Mouse (Mus musculus): ENCODE data around the gene Creb5. TPM values are rescaled to one million over a fixed set of nuclear protein-coding genes. Genes with fewer than 3 reads are reported as not detected.

The Creb5 gene
- polyA plus RNA-seq, 1 experiment from 2014 or later, result 22.3 TPM

DNA sequence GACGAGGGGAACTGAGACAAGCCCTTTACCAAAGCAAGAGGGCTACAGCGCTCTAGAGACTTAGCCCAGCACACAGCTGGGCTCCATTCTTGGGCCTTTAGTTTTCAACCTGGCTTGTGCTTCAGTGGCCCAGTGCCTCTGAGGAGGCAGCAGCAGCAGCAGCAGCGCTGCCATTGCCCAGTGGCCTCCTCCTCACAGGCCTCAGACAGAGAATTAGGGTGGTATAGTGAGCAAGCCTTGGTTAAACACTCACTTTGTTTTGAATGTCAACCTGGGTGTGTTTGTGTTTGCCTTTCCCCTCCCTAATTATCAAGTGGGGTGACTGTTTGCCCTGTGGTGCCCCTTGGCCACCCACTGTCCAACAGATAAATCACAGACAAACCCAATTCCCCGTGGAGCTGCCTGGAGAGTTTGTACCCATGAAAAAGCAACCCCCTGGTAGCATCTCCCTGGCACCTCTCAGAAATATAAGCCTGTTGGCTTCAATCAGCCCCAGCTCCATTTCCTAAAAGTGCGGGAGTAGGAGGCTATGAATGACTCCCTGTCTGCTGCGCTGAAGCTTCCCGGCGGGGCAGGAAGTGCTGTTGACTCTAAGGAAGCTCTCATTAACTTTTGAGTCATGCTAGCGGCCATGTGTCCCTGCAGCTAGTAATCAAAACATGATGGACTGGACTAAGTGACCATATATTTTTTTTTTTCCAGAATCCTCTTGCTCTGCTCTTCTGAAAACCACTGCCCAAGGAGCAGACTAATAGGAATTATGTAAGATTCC, 328.6 kb downstream of the Creb5 start:
- no peaks in the 10 kb centered on the region for H3K36me3 ChIP-seq (ENCODE audit: control insufficient read depth, insufficient read depth, low read length)
- H3K9me3 ChIP-seq (ENCODE audit: control insufficient read depth, low read length), result no peaks in the 10 kb centered on the region
- peaks cover 18% of the 10 kb centered on the region for H3K4me1 ChIP-seq (ENCODE audit: control insufficient read depth, insufficient read depth, low read length)
- H3K9ac ChIP-seq (ENCODE audit: low read length), result no peak overlapping the region
- no peak overlapping the region for H3K27ac ChIP-seq (replicated peaks; ENCODE audit: low read depth, low read length)
- ATAC-seq (ENCODE audit: insufficient number of reproducible peaks, low FRiP score, low TSS enrichment, low read depth) (no peak), DNase-seq (ENCODE audit: low spot score) (peak; percentile 41)
- H3K4me2 ChIP-seq (ENCODE audit: low read depth, severe bottlenecking), result no peak overlapping the region
- H3K27me3 ChIP-seq (ENCODE audit: control insufficient read depth, insufficient read depth, low read length), result no peaks in the 10 kb centered on the region
- WGBS, result 31% methylated on average over 9 of the region's 9 CpGs
- H3K4me3 ChIP-seq (ENCODE audit: low read depth, low read length), result no peak overlapping the region

DNA sequence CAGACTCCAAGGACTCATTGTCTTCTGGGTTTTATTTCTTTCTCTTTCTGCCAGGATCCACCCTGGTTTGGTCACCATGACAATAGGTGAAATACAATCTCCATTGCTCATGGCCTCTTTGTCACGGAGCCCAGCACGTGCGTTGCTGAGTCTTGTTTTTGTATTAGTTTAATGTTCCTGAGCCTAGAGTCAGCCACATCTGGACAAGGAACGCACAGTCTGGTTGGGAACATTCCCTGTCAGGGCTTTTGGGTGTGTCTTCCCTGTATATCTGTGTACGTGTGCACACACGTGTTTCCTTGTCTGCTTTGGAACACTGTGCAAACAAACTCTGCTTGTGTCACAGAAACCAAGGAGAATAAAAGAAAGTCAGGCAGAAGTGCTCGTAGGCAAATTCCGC, 331.1 kb downstream of the Creb5 start:
- Histone ChIP-seq H3K36me3 (ENCODE audit: control insufficient read depth, insufficient read depth, low read length) (no peaks in the 10 kb centered on the region), H3K4me2 (ENCODE audit: low read depth, severe bottlenecking) (no peak overlapping the region), H3K9me3 (ENCODE audit: control insufficient read depth, low read length) (no peaks in the 10 kb centered on the region), H3K4me1 (ENCODE audit: control insufficient read depth, insufficient read depth, low read length) (peaks cover 14% of the 10 kb centered on the region), H3K27me3 (ENCODE audit: control insufficient read depth, insufficient read depth, low read length) (no peaks in the 10 kb centered on the region), H3K9ac (ENCODE audit: low read length) (no peak overlapping the region), H3K4me3 (ENCODE audit: low read depth, low read length) (no peak overlapping the region), H3K27ac (replicated peaks; ENCODE audit: low read depth, low read length) (no peak overlapping the region)
- no peak for ATAC-seq (ENCODE audit: insufficient number of reproducible peaks, low FRiP score, low TSS enrichment, low read depth)
- 84% methylated on average over 8 of the region's 8 CpGs for WGBS
- DNase-seq (ENCODE audit: low spot score), result no peak

DNA sequence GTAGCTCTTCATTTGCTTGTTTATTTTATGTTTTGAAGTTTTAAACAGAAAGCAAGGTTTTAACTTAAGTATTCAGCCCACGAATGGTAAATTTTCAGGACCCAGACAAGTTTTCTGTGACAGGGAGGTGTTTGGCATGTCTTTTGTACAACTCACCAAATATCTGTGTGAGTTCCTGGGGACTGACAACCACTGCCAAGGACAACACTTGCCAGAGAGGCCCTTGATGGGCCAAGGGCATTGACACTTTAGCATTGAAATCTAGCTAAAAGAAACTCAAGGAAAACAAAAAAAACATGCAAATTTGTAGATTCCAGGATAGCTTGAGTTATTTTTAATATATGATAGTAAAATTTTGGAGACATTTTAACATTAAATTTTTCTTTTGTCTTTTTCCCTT, 332.6 kb downstream of the Creb5 start:
- Histone ChIP-seq H3K4me3 (ENCODE audit: low read depth, low read length) (no peak overlapping the region), H3K9me3 (ENCODE audit: control insufficient read depth, low read length) (no peaks in the 10 kb centered on the region), H3K27ac (replicated peaks; ENCODE audit: low read depth, low read length) (no peak overlapping the region), H3K27me3 (ENCODE audit: control insufficient read depth, insufficient read depth, low read length) (no peaks in the 10 kb centered on the region), H3K36me3 (ENCODE audit: control insufficient read depth, insufficient read depth, low read length) (no peaks in the 10 kb centered on the region), H3K9ac (ENCODE audit: low read length) (no peak overlapping the region), H3K4me2 (ENCODE audit: low read depth, severe bottlenecking) (no peak overlapping the region), H3K4me1 (ENCODE audit: control insufficient read depth, insufficient read depth, low read length) (peaks cover 16% of the 10 kb centered on the region)
- DNase-seq (ENCODE audit: low spot score), result no peak
- 74% methylated on average over 1 of the region's 1 CpGs for WGBS
- no peak for ATAC-seq (ENCODE audit: insufficient number of reproducible peaks, low FRiP score, low TSS enrichment, low read depth)

DNA sequence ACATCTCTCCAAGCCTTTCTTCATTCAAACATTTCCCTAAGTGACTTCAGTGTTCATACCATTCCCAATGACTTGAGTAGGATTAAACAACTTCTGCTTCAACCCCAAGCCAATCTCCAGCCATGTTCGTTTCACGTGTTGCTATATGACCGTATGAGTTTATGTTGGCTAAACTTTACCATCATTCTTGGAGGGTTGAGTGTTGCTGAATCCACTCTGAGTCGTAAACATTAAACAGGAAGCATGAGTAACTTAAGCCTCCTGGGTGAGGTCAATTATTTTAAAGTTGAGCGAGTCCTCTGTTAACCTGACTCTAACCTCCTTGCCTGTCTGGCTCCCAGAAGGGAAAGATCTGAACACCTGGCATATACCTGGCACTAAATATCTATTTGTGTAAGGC, 334.2 kb downstream of the Creb5 start:
- no peak for DNase-seq (ENCODE audit: low spot score)
- no peaks in the 10 kb centered on the region for H3K27me3 ChIP-seq (ENCODE audit: control insufficient read depth, insufficient read depth, low read length)
- 65% methylated on average over 5 of the region's 5 CpGs for WGBS
- H3K4me2 ChIP-seq (ENCODE audit: low read depth, severe bottlenecking), result no peak overlapping the region
- H3K9me3 ChIP-seq (ENCODE audit: control insufficient read depth, low read length), result no peaks in the 10 kb centered on the region
- H3K4me1 ChIP-seq (ENCODE audit: control insufficient read depth, insufficient read depth, low read length), result peaks cover 7% of the 10 kb centered on the region; the same call in 1 of the 2 replicates
- no peaks in the 10 kb centered on the region for H3K36me3 ChIP-seq (ENCODE audit: control insufficient read depth, insufficient read depth, low read length)
- no peak overlapping the region for H3K27ac ChIP-seq (replicated peaks; ENCODE audit: low read depth, low read length)
- no peak for ATAC-seq (ENCODE audit: insufficient number of reproducible peaks, low FRiP score, low TSS enrichment, low read depth)
- no peak overlapping the region for H3K9ac ChIP-seq (ENCODE audit: low read length)
- H3K4me3 ChIP-seq (ENCODE audit: low read depth, low read length), result no peak overlapping the region

DNA sequence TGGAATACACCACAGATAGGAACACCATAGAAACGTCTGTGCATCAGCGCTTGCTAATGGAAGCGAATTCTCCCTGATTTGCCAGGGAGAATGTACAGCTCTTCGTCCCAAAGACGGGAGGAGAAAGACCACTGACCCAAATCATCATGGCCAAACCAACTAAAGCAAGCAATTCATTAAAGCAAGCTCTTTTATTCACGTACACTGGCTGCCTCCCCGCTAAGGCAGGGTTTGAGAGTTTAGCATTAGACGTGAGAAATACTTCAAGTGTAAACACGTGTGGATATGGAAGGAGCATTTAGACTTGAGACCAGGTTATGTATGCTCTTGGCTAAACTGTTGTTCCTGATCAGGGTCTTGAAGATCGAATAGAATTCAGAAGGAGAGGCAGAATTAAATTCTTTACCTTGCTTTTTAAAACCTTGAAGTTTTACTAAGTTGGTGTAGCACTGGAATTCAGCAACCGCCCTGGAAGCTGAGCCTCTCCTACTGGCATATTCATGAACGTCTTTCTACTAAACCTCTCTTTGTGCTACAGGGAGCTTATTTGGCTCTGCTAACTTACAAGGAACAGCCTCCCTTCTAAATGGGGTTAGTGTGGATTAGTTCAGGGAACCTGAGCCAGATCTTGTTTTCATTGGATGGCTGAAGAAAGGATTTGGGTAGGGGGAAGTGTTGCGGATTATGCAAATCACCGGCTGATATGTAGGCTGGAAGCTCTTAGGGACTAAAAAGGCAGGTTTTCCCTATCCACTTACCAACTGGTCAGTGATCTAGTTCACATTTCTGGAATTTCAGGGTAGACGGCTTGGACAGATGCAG, 337.6 kb downstream of the Creb5 start:
- WGBS, result 59% methylated on average over 15 of the region's 15 CpGs
- H3K9me3 ChIP-seq (ENCODE audit: control insufficient read depth, low read length), result no peaks in the 10 kb centered on the region
- no peaks in the 10 kb centered on the region for H3K27me3 ChIP-seq (ENCODE audit: control insufficient read depth, insufficient read depth, low read length)
- H3K9ac ChIP-seq (ENCODE audit: low read length), result no peak overlapping the region
- H3K36me3 ChIP-seq (ENCODE audit: control insufficient read depth, insufficient read depth, low read length), result no peaks in the 10 kb centered on the region
- ATAC-seq (ENCODE audit: insufficient number of reproducible peaks, low FRiP score, low TSS enrichment, low read depth) (no peak), DNase-seq (ENCODE audit: low spot score) (no peak)
- H3K4me2 ChIP-seq (ENCODE audit: low read depth, severe bottlenecking), result no peak overlapping the region
- no peak overlapping the region for H3K27ac ChIP-seq (replicated peaks; ENCODE audit: low read depth, low read length)
- H3K4me3 ChIP-seq (ENCODE audit: low read depth, low read length), result no peak overlapping the region
- 0 out of 2 replicates have a peak, but pooled peaks cover 4% of the 10 kb centered on the region for H3K4me1 ChIP-seq (ENCODE audit: control insufficient read depth, insufficient read depth, low read length)

DNA sequence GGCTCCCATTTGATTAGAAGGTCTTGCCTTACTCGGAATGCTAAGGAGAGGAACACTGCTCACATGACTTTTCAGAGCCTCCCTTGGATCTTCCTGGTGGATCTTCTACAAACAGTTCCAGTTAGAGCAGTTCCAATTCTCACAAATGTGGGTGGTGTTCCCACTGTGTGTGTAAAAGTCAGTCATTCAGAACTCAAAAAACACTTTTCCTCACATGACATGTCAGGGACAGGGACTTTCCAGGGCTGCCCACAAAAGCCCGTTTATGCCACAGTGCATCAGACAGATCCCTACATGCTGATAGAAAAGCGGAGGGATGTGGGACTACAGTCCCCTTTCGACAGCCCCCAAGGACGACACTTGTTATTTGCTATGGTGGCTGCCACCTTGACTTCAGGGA, 339.0 kb downstream of the Creb5 start:
- DNase-seq (ENCODE audit: low spot score) (no peak), ATAC-seq (ENCODE audit: insufficient number of reproducible peaks, low FRiP score, low TSS enrichment, low read depth) (no peak)
- Histone ChIP-seq H3K9me3 (ENCODE audit: control insufficient read depth, low read length) (no peaks in the 10 kb centered on the region), H3K4me2 (ENCODE audit: low read depth, severe bottlenecking) (no peak overlapping the region), H3K9ac (ENCODE audit: low read length) (no peak overlapping the region), H3K27me3 (ENCODE audit: control insufficient read depth, insufficient read depth, low read length) (no peaks in the 10 kb centered on the region), H3K36me3 (ENCODE audit: control insufficient read depth, insufficient read depth, low read length) (no peaks in the 10 kb centered on the region), H3K4me3 (ENCODE audit: low read depth, low read length) (no peak overlapping the region), H3K27ac (replicated peaks; ENCODE audit: low read depth, low read length) (no peak overlapping the region), H3K4me1 (ENCODE audit: control insufficient read depth, insufficient read depth, low read length) (0 out of 2 replicates have a peak, but pooled peaks cover 4% of the 10 kb centered on the region)
- WGBS, result 84% methylated on average over 5 of the region's 5 CpGs

DNA sequence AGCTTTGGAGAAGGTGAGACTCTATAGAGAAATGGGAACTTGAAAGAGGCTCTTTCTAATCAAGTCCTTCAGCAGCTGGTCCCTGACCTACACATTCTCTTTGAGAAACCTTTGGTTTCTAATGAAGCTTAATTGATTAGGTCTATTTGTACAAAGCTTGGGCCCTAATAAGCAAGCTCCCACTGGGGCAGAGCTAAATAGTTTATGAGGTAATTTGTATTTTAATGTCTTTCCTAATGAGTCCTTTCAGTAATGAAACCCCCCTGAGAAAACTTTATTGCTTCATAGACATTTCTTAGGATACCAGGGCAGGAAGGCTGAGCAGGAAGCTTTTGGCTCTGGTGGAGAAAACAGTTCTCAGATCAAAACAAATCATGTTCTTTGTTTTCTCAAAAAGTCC, 341.6 kb downstream of the Creb5 start:
- no peaks in the 10 kb centered on the region for H3K27me3 ChIP-seq (ENCODE audit: control insufficient read depth, insufficient read depth, low read length)
- H3K27ac ChIP-seq (replicated peaks; ENCODE audit: low read depth, low read length), result no peak overlapping the region
- 0 out of 2 replicates have a peak, but pooled peaks cover 2% of the 10 kb centered on the region for H3K4me1 ChIP-seq (ENCODE audit: control insufficient read depth, insufficient read depth, low read length)
- H3K9me3 ChIP-seq (ENCODE audit: control insufficient read depth, low read length), result no peaks in the 10 kb centered on the region
- no peaks in the 10 kb centered on the region for H3K36me3 ChIP-seq (ENCODE audit: control insufficient read depth, insufficient read depth, low read length)
- ATAC-seq (ENCODE audit: insufficient number of reproducible peaks, low FRiP score, low TSS enrichment, low read depth) (no peak), DNase-seq (ENCODE audit: low spot score) (no peak)
- no peak overlapping the region for H3K9ac ChIP-seq (ENCODE audit: low read length)
- no peak overlapping the region for H3K4me3 ChIP-seq (ENCODE audit: low read depth, low read length)
- no peak overlapping the region for H3K4me2 ChIP-seq (ENCODE audit: low read depth, severe bottlenecking)

DNA sequence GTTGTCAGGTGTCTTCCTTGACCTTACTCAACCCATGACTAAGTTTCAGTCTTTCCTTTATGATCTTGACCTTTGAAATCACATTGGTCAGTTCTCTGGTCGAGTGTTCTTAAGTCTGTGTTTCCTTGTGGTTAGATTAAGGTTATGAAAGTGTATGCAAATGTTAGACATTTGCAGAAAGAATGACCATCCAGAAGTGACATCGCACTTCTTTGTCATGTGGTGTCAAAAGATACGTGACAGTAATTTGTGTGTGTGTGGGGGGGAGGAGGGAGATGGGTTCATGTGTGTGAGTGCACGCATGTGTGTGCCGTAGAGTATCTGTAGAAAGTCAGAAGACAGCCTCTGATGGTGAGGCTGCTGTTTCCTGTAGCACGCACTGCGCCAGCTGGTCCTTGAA, 348.4 kb downstream of the Creb5 start:
- peaks cover 13% of the 10 kb centered on the region for H3K4me1 ChIP-seq (ENCODE audit: control insufficient read depth, insufficient read depth, low read length)
- no peaks in the 10 kb centered on the region for H3K9me3 ChIP-seq (ENCODE audit: control insufficient read depth, low read length)
- H3K36me3 ChIP-seq (ENCODE audit: control insufficient read depth, insufficient read depth, low read length), result no peaks in the 10 kb centered on the region
- ATAC-seq (ENCODE audit: insufficient number of reproducible peaks, low FRiP score, low TSS enrichment, low read depth), result no peak
- WGBS, result 85% methylated on average over 7 of the region's 7 CpGs
- no peak overlapping the region for H3K4me3 ChIP-seq (ENCODE audit: low read depth, low read length)
- no peak for DNase-seq (ENCODE audit: low spot score)
- no peak overlapping the region for H3K27ac ChIP-seq (replicated peaks; ENCODE audit: low read depth, low read length)
- no peak overlapping the region for H3K4me2 ChIP-seq (ENCODE audit: low read depth, severe bottlenecking)
- no peaks in the 10 kb centered on the region for H3K27me3 ChIP-seq (ENCODE audit: control insufficient read depth, insufficient read depth, low read length)
- H3K9ac ChIP-seq (ENCODE audit: low read length), result no peak overlapping the region
